In genomic region chr10:43579381-43580261, GRCm38 (mm10) we compare ENCODE assay signal across 8 mouse cellular contexts. TPM values are rescaled to one million over a fixed set of nuclear protein-coding genes. Genes with fewer than 3 reads are reported as not detected.
DNase-seq lines count a peak whose midpoint lies in the region; ATAC-seq and TF ChIP-seq lines count a peak whose summit lies in the region.

No protein-coding gene starts in this region.

- peak overlapping the region; percentile 21; the same call in 1 of the 2 replicates for H3K27ac ChIP-seq in embryonic fibroblast, embryonic 13.5 days (ENCODE audit: insufficient read depth, low read length)
- H3K27ac ChIP-seq in limb, embryonic 14.5 days (replicated peaks; ENCODE audit: low read depth, low read length): peak overlapping the region; percentile 100
- H3K27ac ChIP-seq in midbrain, embryonic 14.5 days (replicated peaks; ENCODE audit: low read depth, low read length): peak overlapping the region; percentile 99
- H3K27ac ChIP-seq in stomach, postnatal 0 days (replicated peaks): peak overlapping the region; percentile 96

- no peaks in the 10 kb centered on the region for H3K9me3 ChIP-seq in limb, embryonic 14.5 days (ENCODE audit: control insufficient read depth, low read length)
- no peaks in the 10 kb centered on the region for H3K9me3 ChIP-seq in midbrain, embryonic 14.5 days (ENCODE audit: control insufficient read depth, low read length)
- no peaks in the 10 kb centered on the region for H3K9me3 ChIP-seq in stomach, postnatal 0 days (ENCODE audit: control insufficient read depth, low read length)

- peak overlapping the region; percentile 85 for H3K4me2 ChIP-seq in limb, embryonic 14.5 days (replicated peaks; ENCODE audit: low read depth, low read length, severe bottlenecking)
- H3K4me2 ChIP-seq in midbrain, embryonic 14.5 days (ENCODE audit: low read length): peak overlapping the region; percentile 84
- peak overlapping the region; percentile 96 for H3K4me2 ChIP-seq in stomach, postnatal 0 days (replicated peaks; ENCODE audit: low read depth)

- H3K4me1 ChIP-seq in embryonic fibroblast, embryonic 13.5 days (ENCODE audit: control insufficient read depth, insufficient read depth, low read length): no peaks in the 10 kb centered on the region
- H3K4me1 ChIP-seq in limb, embryonic 14.5 days (ENCODE audit: control insufficient read depth, insufficient read depth, low read length): peaks cover 3% of the 10 kb centered on the region
- H3K4me1 ChIP-seq in midbrain, embryonic 14.5 days (ENCODE audit: control insufficient read depth, insufficient read depth, low read length): peaks cover 21% of the 10 kb centered on the region
- H3K4me1 ChIP-seq in stomach, postnatal 0 days (replicated peaks; ENCODE audit: control insufficient read depth, insufficient read depth): no peaks in the 10 kb centered on the region

- peaks cover 25% of the 10 kb centered on the region for H3K36me3 ChIP-seq in limb, embryonic 14.5 days (ENCODE audit: control insufficient read depth, insufficient read depth, low read length)
- peaks cover 24% of the 10 kb centered on the region for H3K36me3 ChIP-seq in midbrain, embryonic 14.5 days (ENCODE audit: control insufficient read depth, insufficient read depth, low read length)
- no peaks in the 10 kb centered on the region for H3K36me3 ChIP-seq in stomach, postnatal 0 days (ENCODE audit: control insufficient read depth, insufficient read depth, low read length)

- peak; percentile 5 for ATAC-seq in limb, embryonic 14.5 days (ENCODE audit: low FRiP score, low read depth)
- ATAC-seq in midbrain, embryonic 14.5 days (ENCODE audit: low FRiP score, low TSS enrichment): peak; percentile 32
- ATAC-seq in stomach, postnatal 0 days (ENCODE audit: low FRiP score, low TSS enrichment): peak; percentile 2; the same call in 1 of the 2 replicates

- DNase-seq in A20 (ENCODE audit: low read depth, low spot score) (peak; percentile 86), MN1 (ENCODE audit: low spot score) (peak; percentile 86)
- peak; percentile 52 for DNase-seq in heart, postnatal 4 days
- DNase-seq in limb, embryonic 14.5 days (ENCODE audit: low spot score): peak; percentile 57
- DNase-seq in midbrain, embryonic 14.5 days: peak; percentile 84
- DNase-seq in stomach, postnatal 0 days (ENCODE audit: low spot score): peak; percentile 75
- no peak for DNase-seq in cerebellum, adult 11-12 months

- 2% methylated on average over 47 of the region's 49 CpGs for WGBS in limb, embryonic 14.5 days
- under 1% methylated on average over 49 of the region's 49 CpGs for WGBS in midbrain, embryonic 14.5 days
- under 1% methylated on average over 48 of the region's 49 CpGs for WGBS in stomach, postnatal 0 days

- TF ChIP-seq EP300 in stomach, postnatal 0 days (optimal IDR thresholded peaks at IDR 0.05): no peak

- TF ChIP-seq CTCF in embryonic fibroblast, embryonic 13.5 days (IDR thresholded peaks at IDR 0.05; ENCODE audit: borderline replicate concordance, insufficient read depth, low read length): no peak; the same call in 1 of the 2 replicates
- TF ChIP-seq CTCF in stomach, postnatal 0 days (IDR thresholded peaks at IDR 0.05; ENCODE audit: low read depth): peak; percentile 52

- no peak for TF ChIP-seq POLR2A in embryonic fibroblast, embryonic 13.5 days (IDR thresholded peaks at IDR 0.05; ENCODE audit: low read depth, low read length)
- 0 out of 2 replicates have a peak, but pooled peaks have one; percentile 6 for TF ChIP-seq POLR2A in limb, embryonic 14.5 days (IDR thresholded peaks at IDR 0.05; ENCODE audit: borderline replicate concordance, extremely low read depth, insufficient read depth, insufficient read length)

- H3K27me3 ChIP-seq in limb, embryonic 14.5 days (ENCODE audit: control insufficient read depth, insufficient read depth, low read length): no peaks in the 10 kb centered on the region
- H3K27me3 ChIP-seq in midbrain, embryonic 14.5 days (ENCODE audit: control insufficient read depth, insufficient read depth, low read length): peaks cover 3% of the 10 kb centered on the region; the same call in 1 of the 2 replicates
- no peaks in the 10 kb centered on the region for H3K27me3 ChIP-seq in stomach, postnatal 0 days (ENCODE audit: control insufficient read depth, insufficient read depth, low read length)

- H3K9ac ChIP-seq in limb, embryonic 14.5 days (ENCODE audit: low read depth, low read length, severe bottlenecking): peak overlapping the region; percentile 96
- peak overlapping the region; percentile 98 for H3K9ac ChIP-seq in midbrain, embryonic 14.5 days (replicated peaks; ENCODE audit: low read length)
- H3K9ac ChIP-seq in stomach, postnatal 0 days (ENCODE audit: low read length): peak overlapping the region; percentile 69

- H3K4me3 ChIP-seq in embryonic fibroblast, embryonic 13.5 days (ENCODE audit: insufficient read depth, low read length): peak overlapping the region; percentile 95
- peak overlapping the region; percentile 65 for H3K4me3 ChIP-seq in limb, embryonic 14.5 days (replicated peaks; ENCODE audit: low read length)
- peak overlapping the region; percentile 84 for H3K4me3 ChIP-seq in midbrain, embryonic 14.5 days (replicated peaks; ENCODE audit: low read depth, low read length)
- peak overlapping the region; percentile 48 for H3K4me3 ChIP-seq in stomach, postnatal 0 days (ENCODE audit: low read depth, low read length)

RNA-seq across cellular contexts. Expression of gene Cd24a, which starts 1.5 kb away (rescaled TPM):
- 63.0 and 85.7 TPM in 2 replicates for polyA plus RNA-seq in embryonic fibroblast, embryonic 13.5 days (2011; ENCODE audit: insufficient read length, low read depth, missing spikeins)
- 10 to 100 TPM; 14.6 to 22.6 TPM for total RNA-seq in heart, postnatal 4 days (2021)
- polyA plus RNA-seq in limb, embryonic 14.5 days (2012; rRNA removed): 335 and 359 TPM in 2 replicates
- polyA plus RNA-seq in limb, embryonic 14.5 days (2014; fragmentation: Nextera tagmentation; extraction: Ambion mirVana): 268 and 314 TPM in 2 replicates
- 1,113 and 1,163 TPM in 2 replicates for polyA plus RNA-seq in midbrain, embryonic 14.5 days (2014; fragmentation: Nextera tagmentation; extraction: Ambion mirVana)
- 397 and 409 TPM in 2 replicates for polyA plus RNA-seq in stomach, postnatal 0 days (2015; fragmentation: Nextera tagmentation; extraction: Ambion mirVana)

RNA-seq across cellular contexts. Expression of gene 1700021F05Rik, which starts 38.8 kb away (rescaled TPM):
- polyA plus RNA-seq in embryonic fibroblast, embryonic 13.5 days (2011; ENCODE audit: insufficient read length, low read depth, missing spikeins): 30.7 and 32.6 TPM in 2 replicates
- 10 to 100 TPM; 89.9 to 94.5 TPM for total RNA-seq in heart, postnatal 4 days (2021)
- 21.1 and 24.0 TPM in 2 replicates for polyA plus RNA-seq in limb, embryonic 14.5 days (2012; rRNA removed)
- polyA plus RNA-seq in limb, embryonic 14.5 days (2014; fragmentation: Nextera tagmentation; extraction: Ambion mirVana): 57.6 and 61.4 TPM in 2 replicates
- polyA plus RNA-seq in midbrain, embryonic 14.5 days (2014; fragmentation: Nextera tagmentation; extraction: Ambion mirVana): 67.8 and 69.6 TPM in 2 replicates
- 47.0 and 48.9 TPM in 2 replicates for polyA plus RNA-seq in stomach, postnatal 0 days (2015; fragmentation: Nextera tagmentation; extraction: Ambion mirVana)

RNA-seq across cellular contexts. Expression of gene Gm9803, which starts 55.7 kb away (rescaled TPM):
- 15.4 and 21.8 TPM in 2 replicates for polyA plus RNA-seq in embryonic fibroblast, embryonic 13.5 days (2011; ENCODE audit: insufficient read length, low read depth, missing spikeins)
- total RNA-seq in heart, postnatal 4 days (2021): 1 to 10 TPM; 5.8 to 6.4 TPM
- polyA plus RNA-seq in limb, embryonic 14.5 days (2012; rRNA removed): 4.6 and 28.3 TPM in 2 replicates
- 12.7 and 14.4 TPM in 2 replicates for polyA plus RNA-seq in limb, embryonic 14.5 days (2014; fragmentation: Nextera tagmentation; extraction: Ambion mirVana)
- polyA plus RNA-seq in midbrain, embryonic 14.5 days (2014; fragmentation: Nextera tagmentation; extraction: Ambion mirVana): 11.6 and 18.4 TPM in 2 replicates
- 14.3 and 14.8 TPM in 2 replicates for polyA plus RNA-seq in stomach, postnatal 0 days (2015; fragmentation: Nextera tagmentation; extraction: Ambion mirVana)

Comparison
In these comparisons a context has a peak if more than half of its experiments do, and no peak if none do; other contexts are left out.
1. H3K27ac ChIP-seq: peak in every context shown above with its lines; median percentile 100 in limb, embryonic 14.5 days; 99 in midbrain, embryonic 14.5 days; 96 in stomach, postnatal 0 days; 21 in embryonic fibroblast, embryonic 13.5 days.